Mouse (Mus musculus) right cerebral cortex, postnatal 10 days (tissue): ENCODE measurements at regions not wholly inside any gene's neighbourhood (a gene's known extent, or its start where the extent isn't known, plus 50 kb on each side); places are given as distances from the start of the nearest gene placed in this dataset.

Experiments used
- DNase-seq, 2 experiments: peaks; one replicate each; pipeline ENCODE4 v3.0.0; 2021; ENCODE audit warnings: low spot score in 2 of 2

- DNase-seq: no peak
Measured at GRCm38 (mm10) chr8:89444466-89444865, 400.5 kb upstream of the Sall1 start.

DNA sequence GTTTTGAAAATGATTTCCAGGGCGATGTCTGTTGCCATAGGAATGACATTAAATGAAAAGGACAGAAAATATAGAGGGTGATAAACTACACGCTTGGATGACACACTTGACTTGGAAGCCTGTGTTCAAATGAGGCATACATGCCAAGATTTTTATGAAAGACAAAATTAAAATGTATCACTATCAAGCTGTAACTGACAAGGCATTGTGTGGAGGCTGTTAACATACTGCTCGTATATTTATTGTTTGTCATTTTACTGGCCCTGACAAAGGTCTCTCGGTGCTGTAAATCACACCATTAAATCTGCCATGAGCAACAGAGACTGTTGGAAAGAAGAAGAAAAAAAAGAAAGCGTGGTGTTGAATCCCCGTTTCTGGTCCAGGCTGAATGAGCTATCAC lies 395.3 kb upstream of the Sall1 start:
- no peak for DNase-seq

DNA sequence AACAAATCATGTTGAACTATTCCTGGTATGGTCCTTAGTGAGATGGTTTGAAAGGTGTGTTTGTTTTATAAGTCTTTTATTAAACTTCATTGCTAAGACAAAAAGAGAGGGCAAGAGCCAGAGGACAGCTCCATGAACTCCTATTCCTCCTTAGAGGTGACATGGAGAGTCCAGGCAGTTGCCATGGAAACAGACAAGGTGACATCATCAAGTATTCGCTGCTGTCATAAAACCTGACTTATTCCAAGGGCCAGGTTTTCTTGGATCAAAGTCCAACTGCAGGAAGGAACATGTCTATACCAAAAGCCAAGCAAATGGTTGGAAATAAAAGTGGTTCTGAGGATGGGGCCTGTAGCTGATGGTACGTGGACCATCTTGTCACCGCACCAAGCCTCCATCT lies 383.0 kb upstream of the Sall1 start:
- DNase-seq: no peak

- no peak for DNase-seq
Measured at GRCm38 (mm10) chr8:89415287-89415686, 371.3 kb upstream of the Sall1 start.

- DNase-seq: peak in 1 of 2 experiments; percentile 40
Measured at GRCm38 (mm10) chr8:89412500-89412899, 368.5 kb upstream of the Sall1 start.

- no peak for DNase-seq
Measured at GRCm38 (mm10) chr8:89412046-89412445, 368.1 kb upstream of the Sall1 start.

DNA sequence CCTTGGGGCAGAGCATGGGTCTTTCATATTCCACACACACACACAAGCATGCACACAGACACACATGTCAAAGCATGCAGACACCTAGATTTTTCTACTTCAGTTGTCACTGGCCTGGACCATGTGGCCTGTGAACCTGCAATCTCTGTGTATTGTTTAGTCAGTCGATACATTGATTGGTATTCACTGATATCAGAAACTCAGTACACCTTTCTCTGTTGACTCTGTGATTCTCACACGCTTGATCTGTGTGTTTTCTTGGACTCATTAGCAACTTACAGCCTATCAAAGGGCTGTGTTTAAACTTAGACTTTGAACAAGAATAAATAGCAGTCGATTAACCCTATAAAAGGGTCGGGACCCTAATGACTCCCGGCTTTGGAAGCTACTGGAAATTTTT lies 362.7 kb upstream of the Sall1 start:
- no peak for DNase-seq

- DNase-seq: peak; percentile 45 to 57
Measured at GRCm38 (mm10) chr8:89404287-89404686, 360.3 kb upstream of the Sall1 start.

GRCm38 (mm10) chr8:89396673-89397072 lies 352.7 kb upstream of the Sall1 start:
- DNase-seq: peak; percentile 64 to 79

DNA sequence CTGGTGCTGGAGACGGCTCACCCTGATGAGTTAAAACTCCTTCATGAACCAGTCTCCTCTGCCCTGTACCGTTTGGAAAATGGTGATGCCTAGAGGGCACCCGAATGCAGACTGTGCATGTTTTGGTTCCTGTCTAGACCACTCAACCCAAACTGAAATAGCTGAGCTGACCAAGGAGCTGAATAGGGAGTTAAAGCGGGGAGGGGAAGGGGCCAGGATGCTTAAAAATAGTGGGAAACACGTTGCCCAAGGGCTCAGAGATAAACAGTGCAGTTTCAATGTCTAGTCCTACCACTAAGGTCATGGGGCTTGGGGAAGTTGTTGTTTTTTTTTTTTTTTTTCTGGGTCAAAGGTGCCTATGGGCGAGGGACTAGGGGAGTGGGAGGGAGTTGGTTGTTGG lies 348.8 kb upstream of the Sall1 start:
- DNase-seq: peak; percentile 38 to 50

GRCm38 (mm10) chr8:89388761-89389160 lies 344.8 kb upstream of the Sall1 start:
- DNase-seq: no peak

GRCm38 (mm10) chr8:89387295-89387694 lies 343.3 kb upstream of the Sall1 start:
- no peak for DNase-seq

- DNase-seq: no peak
Measured at GRCm38 (mm10) chr8:89385028-89385427, 341.1 kb upstream of the Sall1 start.

GRCm38 (mm10) chr8:89383781-89384180 lies 339.8 kb upstream of the Sall1 start:
- DNase-seq: no peak

- DNase-seq: no peak
Measured at GRCm38 (mm10) chr8:89382538-89383380, 338.8 kb upstream of the Sall1 start.

DNA sequence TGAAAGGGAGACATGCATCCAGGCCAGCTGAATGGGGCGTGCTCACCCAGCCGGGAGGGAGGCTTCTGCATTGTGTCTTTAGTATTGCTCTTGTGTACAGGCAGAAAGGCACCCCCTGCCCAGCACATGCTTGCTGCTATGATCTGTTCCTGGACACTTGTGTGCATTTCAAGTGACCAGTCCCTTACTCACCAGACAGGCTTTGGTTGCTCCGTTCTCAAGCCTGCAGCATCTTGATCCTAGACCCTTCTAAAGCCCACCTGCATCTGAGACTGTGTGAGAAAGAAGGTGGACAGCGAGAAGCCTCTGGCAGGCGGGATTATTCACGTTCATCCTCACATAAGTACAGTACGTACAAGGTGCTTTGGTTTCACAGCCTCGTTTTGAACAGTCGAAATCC lies 336.5 kb upstream of the Sall1 start:
- DNase-seq: no peak

DNA sequence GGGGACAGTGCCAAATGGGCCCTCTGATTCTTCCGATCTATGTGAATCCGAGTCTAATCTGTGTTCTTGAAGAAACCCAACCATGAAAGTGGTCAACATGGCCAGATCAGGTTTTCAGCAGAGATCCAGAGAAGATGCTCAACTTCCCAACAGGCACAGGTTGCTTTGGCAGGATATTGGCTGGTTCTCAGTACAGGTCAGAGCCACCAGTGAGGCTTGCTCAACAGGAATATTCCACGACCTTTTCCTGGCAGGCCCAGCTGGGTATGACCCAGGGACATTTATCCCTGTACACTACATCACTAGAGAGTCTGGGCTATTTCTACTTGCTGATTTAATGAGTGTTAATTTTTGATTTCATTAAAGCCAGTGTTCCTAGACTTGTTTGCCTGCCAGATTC lies 328.8 kb upstream of the Sall1 start:
- no peak for DNase-seq

DNA sequence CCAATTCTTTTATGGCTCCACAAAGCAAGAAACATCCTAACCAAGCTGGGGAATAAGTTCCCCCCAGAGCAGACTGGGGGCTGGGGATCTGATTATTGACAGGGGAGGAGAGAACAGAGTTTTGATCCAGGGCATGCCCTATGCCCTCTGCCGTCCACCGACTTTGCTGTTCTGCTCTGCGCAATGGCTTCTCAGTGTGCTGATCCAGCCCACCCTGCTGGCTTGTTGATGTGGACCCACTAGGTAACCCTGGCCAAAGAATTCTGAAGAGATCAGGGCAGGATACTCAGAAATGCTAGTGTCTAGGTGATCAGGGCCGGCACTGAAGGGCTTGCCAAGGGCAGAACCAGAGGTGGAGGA lies 327.8 kb upstream of the Sall1 start:
- no peak for DNase-seq

DNA sequence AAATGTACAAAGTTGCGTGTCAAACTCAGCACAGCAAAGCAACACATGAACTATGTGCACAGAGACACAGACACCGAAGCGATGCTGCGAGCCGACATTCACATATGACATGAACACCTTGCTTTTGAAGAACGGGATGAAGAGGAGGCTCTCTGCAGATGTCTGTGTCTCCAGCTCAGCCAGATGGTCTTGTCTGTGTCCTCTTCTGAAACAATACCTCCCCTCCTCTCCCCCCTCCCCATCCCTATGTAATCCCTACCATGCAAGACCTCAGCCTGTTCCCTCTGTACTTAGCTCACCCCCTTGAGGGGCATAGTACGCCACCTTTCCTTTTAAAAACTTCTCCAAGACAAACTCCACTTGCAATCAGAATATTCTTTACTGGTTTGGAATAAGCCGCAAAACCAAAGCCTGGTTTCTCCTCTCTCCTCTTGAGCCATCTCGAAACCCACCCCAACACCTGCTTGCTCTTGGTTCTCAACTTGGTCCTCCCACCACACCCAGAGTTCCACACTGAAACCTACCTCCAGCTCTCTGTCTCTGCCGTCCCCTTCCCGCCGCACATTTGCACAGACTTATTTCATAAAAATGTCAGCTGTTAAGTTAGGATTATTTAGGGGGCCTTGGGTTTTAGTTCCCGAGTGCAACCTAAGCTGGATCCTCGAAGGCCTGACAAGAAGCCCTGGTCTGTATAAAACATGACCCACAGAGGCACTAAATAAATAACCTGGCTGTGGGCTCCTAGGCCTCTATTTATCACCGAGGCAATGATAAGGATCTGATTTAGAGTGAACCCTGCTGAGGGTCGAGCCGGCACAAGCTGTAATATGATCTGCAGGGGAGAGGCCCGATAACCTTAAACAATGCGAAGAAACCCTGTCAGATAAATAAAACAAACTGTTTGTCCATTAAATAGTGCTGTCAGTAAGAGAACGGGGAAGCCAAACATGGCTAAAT lies 327.1 kb upstream of the Sall1 start:
- no peak for DNase-seq

GRCm38 (mm10) chr8:89365430-89365829 lies 321.5 kb upstream of the Sall1 start:
- DNase-seq: no peak

DNA sequence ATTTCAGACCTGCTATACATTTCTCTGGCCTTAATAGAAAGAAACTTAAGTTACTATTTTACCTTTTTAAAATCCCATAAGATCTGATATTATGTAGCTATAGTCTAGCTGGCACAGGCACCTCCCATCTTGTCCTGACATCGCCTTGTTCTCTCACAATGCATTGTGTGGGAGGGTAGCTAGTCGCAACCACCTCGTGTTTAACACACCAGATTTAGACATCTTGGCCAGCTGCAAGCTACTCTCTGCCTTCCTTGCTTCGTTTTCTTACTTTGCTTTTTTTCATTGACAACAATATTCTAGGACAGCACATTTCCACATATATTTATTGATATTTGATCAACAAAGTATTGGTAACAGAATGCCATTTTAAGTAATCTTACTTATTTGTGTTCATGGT lies 314.4 kb upstream of the Sall1 start:
- peak; percentile 28 to 45 for DNase-seq

DNA sequence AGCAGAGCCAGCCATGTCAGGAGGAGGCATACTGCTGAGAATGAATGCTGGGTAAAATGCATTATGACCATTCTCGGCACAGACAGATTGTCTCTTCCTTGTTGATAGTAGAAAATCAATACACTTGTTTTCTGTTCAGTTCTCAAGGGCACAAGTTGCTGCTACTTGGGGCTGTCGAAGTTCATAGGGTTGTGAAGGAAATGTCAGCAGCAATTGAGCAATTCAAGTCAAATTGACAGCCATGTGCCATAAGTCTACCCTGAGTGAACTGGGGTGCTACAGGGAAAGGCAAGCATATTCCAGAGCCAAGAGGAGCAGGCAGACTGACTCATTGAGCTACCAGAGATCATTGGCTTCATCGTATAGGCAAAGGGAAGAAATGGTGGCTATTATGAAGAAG lies 301.6 kb upstream of the Sall1 start:
- DNase-seq: no peak

DNA sequence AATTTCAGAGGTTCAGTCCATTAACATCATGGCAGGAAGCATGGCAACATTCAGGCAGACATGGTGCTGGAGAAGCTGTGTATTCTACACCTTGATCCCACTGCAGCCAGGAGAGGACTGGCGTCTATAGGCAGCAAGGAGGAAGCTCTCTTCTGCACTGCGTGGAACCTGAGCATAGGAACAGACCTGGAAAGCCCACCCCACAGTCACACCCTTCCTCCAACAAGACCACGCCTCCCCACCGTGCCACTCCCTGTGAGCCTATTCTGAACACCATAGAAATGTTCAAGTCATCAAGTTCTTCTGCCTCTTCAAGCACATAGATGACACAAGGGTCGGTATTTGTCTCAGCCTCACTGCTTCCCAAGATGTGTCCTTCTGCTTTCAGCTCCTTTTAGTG lies 297.7 kb upstream of the Sall1 start:
- no peak for DNase-seq
